Mouse (Mus musculus) embryonic stem cell, embryonic (primary cell): Measurements from ENCODE around the gene 4430402I18Rik.
"Not testable (repeated sequence)": the region's sequence is repeated elsewhere in the genome, so short reads cannot be mapped to it uniquely, and the experiment has no call there.

Source experiments
- CTCF ChIA-PET, 4 experiments: fragments of 300-600 bp in 2 of 4; fragments of 350-600 bp in 2 of 4; sonication (Branson Sonifier 250); formaldehyde crosslinking; loops; one replicate each; lab custom pipeline; 2022; ENCODE audit warnings: inconsistent platforms in 2 of 4; lab: Charles Lee
- POLR2A ChIA-PET, 4 experiments: fragments of 300-600 bp in 2 of 4; fragments of 350-600 bp in 2 of 4; sonication (Branson Sonifier 250); formaldehyde crosslinking; loops; one replicate each; lab custom pipeline; 2022; ENCODE audit warnings: antibody characterized with exemption in 4 of 4, inconsistent platforms in 1 of 4; lab: Charles Lee

Gene 4430402I18Rik

DNA sequence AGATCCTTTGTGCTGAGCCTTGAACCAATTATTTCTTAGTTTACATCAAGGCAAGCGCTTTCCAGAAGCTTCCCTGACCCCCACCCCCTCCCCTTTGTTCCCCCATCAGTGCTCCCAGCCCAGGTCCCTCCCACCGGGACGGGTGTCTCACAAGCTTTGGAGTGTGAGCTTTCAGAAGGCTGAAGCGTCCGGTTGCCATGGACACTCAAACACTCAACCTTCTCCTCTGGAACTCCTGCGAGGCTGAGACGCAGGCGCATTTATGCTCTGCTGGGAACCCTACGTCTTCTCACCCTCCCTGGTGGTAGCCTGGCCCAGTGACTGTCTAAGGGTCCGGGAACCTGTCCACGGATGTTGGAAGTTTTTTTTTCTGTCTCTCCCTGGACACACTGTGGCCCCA, at the start of gene 4430402I18Rik:
Gene 4430402I18Rik (minus strand): TSS at position 149 of the 400 bp plus-strand sequence.
- POLR2A ChIA-PET, result interaction anchor here in 3 of 4 experiments (0.6 to 1.5 kb wide), 10 partner anchors 11 to 839 kb away, joined by 3 to 9 read pairs (median 4); partner anchors contain the start of genes Cdc37l1 (in 1 of the 3) and Rcl1 (in 1 of the 3)
- CTCF ChIA-PET, result interaction anchor here in 3 of 4 experiments (0.6 to 1.0 kb wide), 5 partner anchors 22 to 534 kb away, joined by 3 to 4 read pairs (median 4); no protein-coding TSS in a partner anchor

DNA sequence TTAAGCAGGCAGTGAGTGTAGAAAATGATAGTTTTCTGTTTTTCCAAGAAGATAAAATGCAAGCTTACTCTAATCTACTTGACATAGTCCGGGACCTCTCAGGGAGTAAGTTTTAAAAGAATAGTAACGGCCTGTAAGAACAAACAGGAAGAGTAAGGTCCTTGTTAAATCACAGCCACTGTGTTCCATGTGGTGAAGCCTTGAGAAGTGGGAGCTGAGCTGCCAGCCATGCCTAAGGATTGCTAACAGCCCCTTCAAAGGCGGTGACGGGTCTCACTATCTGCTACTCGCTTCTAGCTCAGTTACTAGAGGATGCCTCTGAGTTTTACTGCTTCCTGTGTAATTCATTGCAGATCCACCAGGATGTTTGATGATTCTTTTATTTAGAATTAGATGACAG, 49.2 kb upstream of the 4430402I18Rik start:
- POLR2A ChIA-PET, result interaction anchor here in 2 of 4 experiments (0.7 to 4.5 kb wide), 11 partner anchors 8 to 247 kb away, joined by 3 to 37 read pairs (median 3); partner anchors contain the start of gene Cdc37l1 (in 2 of the 2)

DNA sequence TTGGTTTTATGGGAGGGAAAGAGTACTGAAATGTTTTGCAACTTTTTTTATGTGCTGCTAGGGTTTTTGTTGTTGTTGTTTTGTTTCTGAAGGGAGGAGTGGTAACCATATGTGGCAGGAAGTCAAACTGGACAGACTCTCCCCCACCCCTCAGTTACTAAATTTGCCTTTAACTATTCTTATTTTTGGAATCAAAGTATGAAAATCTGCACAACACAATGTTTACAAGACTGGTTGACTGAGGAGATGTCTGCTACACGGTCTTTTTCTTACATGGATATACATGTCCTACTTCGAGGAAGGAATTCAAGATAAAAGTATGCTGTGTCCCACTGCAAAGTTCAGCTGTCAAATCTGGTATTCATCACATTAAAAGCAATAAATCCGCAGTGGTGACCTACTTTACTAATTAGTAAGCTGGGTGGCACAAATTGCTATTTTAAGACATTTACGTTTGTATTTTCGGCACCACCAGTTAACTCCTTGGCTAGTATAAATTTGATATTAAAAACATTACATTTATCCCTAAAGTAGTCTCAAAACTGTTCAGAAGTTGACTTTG, 48.7 kb upstream of the 4430402I18Rik start:
- ChIA-PET POLR2A (interaction anchor here in 2 of 4 experiments (0.7 to 4.5 kb wide), 10 partner anchors 8 to 248 kb away, joined by 3 to 37 read pairs (median 4); partner anchors contain the start of gene Cdc37l1 (in 2 of the 2)), CTCF (interaction anchor here in 1 of 4 experiments (0.6 kb wide), 1 partner anchor 189 kb away, joined by 3 read pairs; no protein-coding TSS in a partner anchor)

More for the DNA sequence above, 49.2 kb upstream of the 4430402I18Rik start:
- CTCF ChIA-PET, result interaction anchor here in 1 of 4 experiments (0.6 kb wide), 1 partner anchor 190 kb away, joined by 3 read pairs; no protein-coding TSS in a partner anchor

DNA sequence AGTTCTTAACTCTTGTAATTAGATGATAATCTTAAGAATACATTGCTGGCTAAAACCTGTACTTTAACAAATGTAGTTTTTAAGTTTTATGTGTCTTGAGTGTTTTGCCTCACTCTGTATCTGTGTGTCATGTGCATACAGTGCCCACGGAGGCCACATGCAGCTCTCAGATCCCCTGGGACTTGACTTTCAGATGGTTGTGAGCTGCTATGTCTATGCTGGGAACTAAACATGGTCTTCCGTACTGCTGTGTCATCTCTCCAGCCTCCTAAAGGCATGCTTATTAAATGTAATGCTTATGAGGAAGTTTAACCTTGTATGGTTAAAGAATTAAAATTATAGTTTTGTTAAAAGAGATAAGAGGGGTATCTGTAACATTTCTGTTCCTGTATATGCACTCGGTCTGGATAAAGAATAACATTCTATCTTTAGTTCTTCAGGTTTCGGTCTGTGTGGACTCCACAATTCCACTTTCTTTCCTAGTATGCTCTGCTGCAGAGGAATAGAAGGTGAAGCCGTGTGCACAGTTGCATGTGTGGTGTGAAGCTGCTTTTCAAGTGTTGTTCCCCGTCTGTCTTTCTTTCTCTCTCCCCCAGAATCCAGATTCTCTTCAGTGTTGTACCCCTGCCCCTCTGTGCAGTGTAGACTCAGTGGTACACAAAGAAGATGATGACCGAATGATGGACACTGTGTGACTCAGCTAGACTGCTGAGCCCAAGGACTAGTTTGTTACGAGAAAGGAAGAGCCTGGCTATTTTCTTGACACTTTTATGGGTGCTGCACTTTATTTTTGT, 48.0 kb upstream of the 4430402I18Rik start:
- POLR2A ChIA-PET, result interaction anchor here in 2 of 4 experiments (1.1 to 4.4 kb wide), 4 partner anchors 8 to 13 kb away, joined by 3 to 33 read pairs (median 8); no protein-coding TSS in a partner anchor

DNA sequence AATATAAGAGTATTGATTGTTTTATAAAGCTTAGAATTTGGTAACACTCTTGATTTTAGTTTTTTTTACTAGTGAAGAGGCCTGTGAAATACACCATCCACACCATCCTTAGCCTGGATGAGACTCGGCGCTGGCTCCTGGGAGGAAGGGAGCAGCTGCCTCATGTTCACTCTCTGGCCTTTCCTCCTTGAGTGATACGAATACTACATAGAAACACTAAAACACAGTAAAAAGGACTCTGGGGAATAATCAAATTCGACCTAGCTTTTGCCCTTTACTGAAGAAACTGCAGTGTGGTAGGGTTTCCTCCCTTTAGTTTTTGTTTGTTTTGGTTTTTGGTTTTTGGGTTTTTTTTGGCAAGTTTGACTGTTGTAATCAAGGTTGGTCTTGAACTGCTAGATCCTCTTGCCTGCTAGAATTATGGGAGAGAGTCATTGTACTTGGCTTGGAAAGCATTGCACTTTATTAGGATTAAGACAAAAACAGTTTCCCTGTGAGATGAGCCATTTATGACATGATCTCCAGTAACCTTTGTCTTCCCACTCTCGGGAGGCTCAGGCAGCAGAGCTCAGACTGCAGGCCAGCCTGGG, 47.0 kb upstream of the 4430402I18Rik start:
- ChIA-PET CTCF (no interaction called here), POLR2A (interaction anchor here in 3 of 4 experiments (0.5 to 1.8 kb wide), 10 partner anchors 9 to 278 kb away, joined by 3 to 8 read pairs (median 3); partner anchors contain the start of gene 4430402I18Rik (in 1 of the 3))

More for the DNA sequence above, 48.0 kb upstream of the 4430402I18Rik start:
- CTCF ChIA-PET, result no interaction called here

DNA sequence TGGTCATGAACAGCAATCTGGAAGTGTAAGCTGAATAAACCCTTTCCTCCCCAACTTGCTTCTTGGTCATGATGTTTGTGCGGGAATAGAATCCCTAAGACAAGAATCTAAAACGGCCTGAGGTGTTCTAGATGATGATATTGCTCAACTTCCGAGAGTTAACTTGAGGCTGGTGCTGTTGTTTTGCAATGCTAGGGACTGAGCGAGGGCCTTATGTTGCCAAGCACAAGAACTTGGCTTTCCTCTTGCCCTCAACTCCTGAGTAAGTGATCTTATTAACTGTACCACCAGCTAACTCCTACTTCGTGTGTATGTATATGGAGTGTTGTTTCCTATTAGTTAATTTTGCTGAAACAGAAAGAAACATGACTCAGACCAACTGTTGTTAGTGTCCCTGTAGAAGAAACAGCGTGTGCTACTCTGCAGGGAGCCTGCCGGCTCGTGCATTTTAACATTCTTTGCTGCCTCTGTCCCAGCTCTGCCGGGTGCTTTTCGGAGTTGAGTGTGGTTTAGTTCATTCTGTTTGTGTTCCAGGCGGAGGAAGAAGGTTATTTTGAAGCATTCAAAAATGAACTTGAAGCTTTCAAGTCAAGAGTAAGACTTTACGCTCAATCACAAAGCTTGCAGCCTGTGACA, 43.9 kb upstream of the 4430402I18Rik start:
- CTCF ChIA-PET, result interaction anchor here in 1 of 4 experiments (0.5 to 1.7 kb wide), 3 partner anchors 9 to 344 kb away, joined by 3 read pairs; no protein-coding TSS in a partner anchor

DNA sequence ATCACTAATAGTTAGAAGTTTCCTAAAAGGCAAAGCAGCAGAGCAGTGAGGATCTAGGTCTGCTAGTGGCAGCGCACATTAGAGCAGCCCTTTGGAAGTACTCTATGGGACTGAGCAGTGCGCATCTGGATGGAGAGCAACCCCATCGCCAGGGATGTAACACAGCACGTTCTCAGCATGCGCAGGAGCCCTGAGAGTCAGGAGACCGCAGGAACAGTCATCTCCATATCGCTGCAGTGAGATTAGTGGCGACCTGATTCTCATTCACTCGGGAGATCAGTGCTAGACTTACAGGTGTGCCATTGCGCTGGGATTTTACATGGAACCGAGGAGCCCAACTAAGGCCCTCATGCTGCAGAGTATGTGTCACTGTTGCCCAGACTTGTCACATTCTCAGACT, 41.4 kb upstream of the 4430402I18Rik start:
- ChIA-PET POLR2A (interaction anchor here (0.6 to 9.3 kb wide), 32 partner anchors 8 to 359 kb away, joined by 3 to 234 read pairs (median 7); partner anchors contain the start of genes Cdc37l1 (in 4 of the 4) and Ak3 (in 1 of the 4)), CTCF (interaction anchor here in 1 of 4 experiments (0.7 kb wide), 1 partner anchor 249 kb away, joined by 3 read pairs; no protein-coding TSS in a partner anchor)

More for the DNA sequence above, 43.9 kb upstream of the 4430402I18Rik start:
- POLR2A ChIA-PET, result interaction anchor here in 2 of 4 experiments (0.6 to 9.3 kb wide), 9 partner anchors 8 to 174 kb away, joined by 3 to 234 read pairs (median 6); partner anchors contain the start of gene Cdc37l1 (in 2 of the 2)

DNA sequence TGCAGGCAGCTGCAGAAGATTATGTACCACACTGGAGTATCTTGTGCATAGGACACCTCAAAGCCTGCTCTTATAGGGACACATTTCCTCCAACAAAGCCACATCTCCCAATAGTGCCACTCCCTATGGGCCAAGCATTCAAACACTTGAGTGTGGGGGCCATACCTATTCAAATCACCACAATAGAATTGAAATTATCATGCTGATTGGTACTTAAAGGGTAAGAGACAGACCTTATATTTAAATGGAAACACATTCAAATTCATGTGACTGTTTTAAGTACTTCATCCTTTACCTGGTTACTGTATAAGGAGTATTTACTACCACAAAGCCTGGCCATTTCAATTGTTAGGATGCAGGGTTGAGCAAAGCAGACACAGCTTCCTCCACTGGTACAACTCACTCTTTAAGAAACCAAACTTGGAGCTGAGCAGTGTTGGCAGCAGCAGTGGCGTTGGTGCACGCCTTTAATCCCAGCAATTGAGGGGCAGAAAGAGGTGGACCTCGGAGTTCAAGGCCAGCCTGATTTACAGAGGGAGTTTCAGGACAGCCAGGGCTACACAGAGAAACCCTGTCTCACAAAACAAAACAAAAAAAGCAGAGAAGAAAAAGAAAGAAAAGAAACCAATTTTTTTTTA, 40.6 kb upstream of the 4430402I18Rik start:
- POLR2A ChIA-PET, result interaction anchor here (0.5 to 9.3 kb wide), 49 partner anchors 8 to 799 kb away, joined by 3 to 234 read pairs (median 4); partner anchors contain the start of genes Cdc37l1 (in 4 of the 4), Ak3 (in 2 of the 4) and Rcl1 (in 1 of the 4)
- CTCF ChIA-PET, result interaction anchor here in 1 of 4 experiments (0.7 kb wide), 1 partner anchor 248 kb away, joined by 3 read pairs; no protein-coding TSS in a partner anchor

DNA sequence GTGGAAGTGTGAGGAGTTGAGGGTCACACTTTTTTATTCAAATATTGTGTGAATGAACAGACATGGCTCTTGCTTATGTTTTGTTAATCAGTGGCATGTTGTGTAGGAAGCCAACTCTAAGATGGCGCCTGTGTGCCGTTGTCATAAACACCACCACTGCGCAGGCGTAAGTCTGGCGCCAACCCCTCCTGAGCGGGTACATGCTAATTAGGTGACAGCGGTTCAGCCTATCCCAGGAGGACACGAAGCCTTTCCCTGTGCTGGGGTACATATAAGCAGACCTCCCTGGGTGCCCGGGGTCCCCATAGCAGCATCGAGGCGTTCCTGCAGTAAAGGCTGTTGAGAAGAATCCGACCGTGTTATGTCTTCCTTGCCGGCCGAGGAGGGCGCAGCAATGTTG, 32.7 kb upstream of the 4430402I18Rik start:
- CTCF ChIA-PET, result not testable (repeated sequence)
- POLR2A ChIA-PET, result interaction anchor here in 2 of 4 experiments (0.5 to 4.6 kb wide), 11 partner anchors 8 to 988 kb away, joined by 3 to 42 read pairs (median 4); partner anchors contain the start of genes Cdc37l1 (in 2 of the 2) and Ak3 (in 1 of the 2)

DNA sequence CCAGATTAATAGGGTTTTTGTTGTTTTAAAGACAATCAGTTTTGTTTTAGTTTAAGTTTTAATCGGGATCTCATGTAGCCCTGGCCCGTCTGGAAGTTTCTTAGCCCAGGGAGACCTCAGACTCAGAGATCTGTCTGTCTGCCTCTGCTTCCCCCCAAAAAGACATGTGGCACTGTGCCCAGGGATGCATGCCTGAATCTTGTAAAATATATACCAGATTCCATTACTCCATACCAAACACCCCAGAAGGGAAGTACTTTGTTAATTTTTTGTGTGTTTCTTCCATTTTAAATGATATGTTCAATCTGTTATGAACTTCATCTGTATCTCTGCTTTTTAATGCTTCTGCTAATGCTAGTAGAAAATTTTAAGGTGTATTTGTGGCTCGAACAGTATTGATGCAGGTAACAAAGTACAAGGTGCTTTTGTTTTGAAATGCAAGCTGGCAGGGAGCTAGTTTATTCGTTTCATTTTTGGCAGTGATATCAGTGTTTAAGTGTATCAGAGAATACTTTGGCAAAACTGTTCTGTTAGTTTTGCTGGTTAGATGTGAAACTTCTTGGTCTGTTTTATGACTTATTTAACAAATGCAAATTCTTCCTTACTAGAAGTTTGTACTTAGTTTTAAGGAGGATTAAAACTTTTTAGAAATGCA, 30.5 kb upstream of the 4430402I18Rik start:
- POLR2A ChIA-PET, result interaction anchor here in 2 of 4 experiments (1.0 to 14.4 kb wide), 4 partner anchors 9 to 103 kb away, joined by 3 to 234 read pairs (median 4); partner anchors contain the start of genes Cdc37l1 (in 1 of the 2) and Rcl1 (in 1 of the 2)
- CTCF ChIA-PET, result no interaction called here

DNA sequence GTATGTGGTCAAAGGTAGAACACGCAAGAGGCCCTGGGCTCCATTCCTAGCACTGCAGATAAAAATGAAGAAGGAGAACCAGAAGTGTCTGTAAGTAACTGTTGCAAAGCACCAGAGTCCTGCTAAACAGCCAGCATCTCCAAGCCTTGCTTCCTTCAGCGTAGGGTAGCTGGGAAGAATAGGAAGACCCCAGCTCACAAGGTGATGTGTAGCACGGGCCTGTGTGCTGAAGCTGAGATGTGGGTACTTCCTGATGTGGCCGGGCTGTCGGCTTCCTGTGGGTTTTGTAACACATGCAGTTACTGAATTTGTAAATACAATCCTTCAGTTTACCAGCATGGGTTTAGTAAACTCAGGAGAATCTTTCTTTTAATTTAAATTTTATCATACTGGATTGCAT, 27.8 kb upstream of the 4430402I18Rik start:
- POLR2A ChIA-PET, result interaction anchor here (0.8 to 14.4 kb wide), 8 partner anchors 9 to 52 kb away, joined by 3 to 234 read pairs (median 6); partner anchors contain the start of gene Ak3 (in 1 of the 4)
- CTCF ChIA-PET, result no interaction called here

DNA sequence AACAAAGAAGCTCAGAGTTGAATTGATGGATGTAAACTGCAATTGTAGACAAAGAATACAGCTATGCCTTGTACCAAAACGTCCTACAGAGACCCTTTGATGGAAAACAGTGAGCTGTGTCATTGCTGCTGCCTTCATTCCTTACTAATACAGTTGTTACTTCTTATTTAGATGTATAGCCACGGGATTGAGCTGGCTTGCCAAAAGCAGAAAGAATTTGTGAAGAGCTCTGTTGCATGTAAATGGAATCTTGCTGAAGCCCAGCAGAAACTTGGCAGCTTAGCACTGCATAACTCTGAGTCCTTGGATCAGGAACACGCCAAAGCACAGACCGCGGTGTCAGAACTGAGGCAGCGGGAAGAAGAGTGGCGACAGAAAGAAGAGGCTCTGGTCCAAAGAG, 27.3 kb upstream of the 4430402I18Rik start:
- ChIA-PET POLR2A (interaction anchor here in 3 of 4 experiments (0.8 to 14.4 kb wide), 7 partner anchors 10 to 53 kb away, joined by 4 to 234 read pairs (median 6); partner anchors contain the start of gene Ak3 (in 1 of the 3)), CTCF (interaction anchor here in 2 of 4 experiments (0.5 to 0.6 kb wide), 2 partner anchors 758 to 813 kb away, joined by 3 read pairs; no protein-coding TSS in a partner anchor)

DNA sequence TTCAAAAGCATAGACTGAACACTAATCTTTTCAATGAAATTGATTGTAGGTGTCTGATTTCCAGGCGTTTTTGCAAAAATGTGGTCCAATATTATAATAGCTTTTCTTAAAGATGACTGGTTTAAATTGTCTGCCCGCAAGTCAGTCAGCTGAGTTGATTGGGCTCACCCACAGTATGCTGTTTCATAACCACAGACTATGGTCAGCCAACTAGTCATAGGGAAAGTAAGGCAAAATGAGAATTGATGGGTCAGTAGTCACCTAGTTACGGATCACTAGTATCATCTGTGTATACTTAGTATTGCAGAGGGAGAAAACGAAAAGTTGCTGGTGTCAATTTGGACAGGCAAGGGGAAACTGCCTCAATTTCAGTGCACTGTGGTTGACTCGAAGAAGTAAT, 23.8 kb upstream of the 4430402I18Rik start:
- POLR2A ChIA-PET, result interaction anchor here (0.6 to 14.4 kb wide), 27 partner anchors 10 to 158 kb away, joined by 3 to 234 read pairs (median 9); partner anchors contain the start of genes 4430402I18Rik (in 2 of the 4), Plpp6 (in 1 of the 4) and Rcl1 (in 1 of the 4)
- CTCF ChIA-PET, result interaction anchor here in 1 of 4 experiments (0.9 kb wide), 1 partner anchor 364 kb away, joined by 3 read pairs; no protein-coding TSS in a partner anchor

DNA sequence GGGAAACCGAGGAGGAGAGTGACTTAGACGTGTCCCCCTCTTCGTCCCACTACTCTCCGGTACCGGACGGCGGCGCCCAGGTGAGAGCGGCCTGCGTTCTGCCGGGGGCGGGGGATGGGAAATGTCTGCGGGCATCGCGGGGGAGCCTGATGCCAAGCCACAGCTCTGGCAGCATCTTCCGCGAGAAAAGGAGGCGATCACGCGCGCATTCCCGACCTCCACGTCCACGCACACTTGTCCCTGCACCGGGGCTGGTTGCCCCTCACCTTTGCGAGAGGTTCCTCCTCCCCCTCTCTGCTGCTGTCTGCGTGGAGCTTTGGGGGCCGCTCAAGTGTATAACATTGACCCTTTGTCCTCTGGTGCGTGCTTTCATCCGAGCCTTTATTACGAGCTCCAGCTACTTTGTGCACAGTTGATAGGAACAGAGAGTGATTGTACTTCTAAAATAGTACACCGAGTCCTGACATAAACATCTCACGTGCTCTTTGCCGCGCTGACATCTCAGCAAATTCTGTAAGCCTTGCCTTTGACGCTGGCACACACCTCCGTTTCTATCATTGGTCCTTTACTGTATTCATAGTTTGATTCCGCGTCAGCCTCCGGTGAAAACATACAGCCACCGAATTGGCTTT, 23.1 kb upstream of the 4430402I18Rik start:
- ChIA-PET POLR2A (interaction anchor here (0.5 to 14.4 kb wide), 43 partner anchors 9 to 511 kb away, joined by 3 to 234 read pairs (median 6); partner anchors contain the start of genes 4430402I18Rik (in 2 of the 4), Ak3 (in 2 of the 4), Rcl1 (in 2 of the 4) and Plpp6 (in 1 of the 4)), CTCF (interaction anchor here in 2 of 4 experiments (0.9 to 1.1 kb wide), 2 partner anchors 27 to 365 kb away, joined by 3 read pairs; partner anchors contain the start of gene Plpp6 (in 1 of the 2))

DNA sequence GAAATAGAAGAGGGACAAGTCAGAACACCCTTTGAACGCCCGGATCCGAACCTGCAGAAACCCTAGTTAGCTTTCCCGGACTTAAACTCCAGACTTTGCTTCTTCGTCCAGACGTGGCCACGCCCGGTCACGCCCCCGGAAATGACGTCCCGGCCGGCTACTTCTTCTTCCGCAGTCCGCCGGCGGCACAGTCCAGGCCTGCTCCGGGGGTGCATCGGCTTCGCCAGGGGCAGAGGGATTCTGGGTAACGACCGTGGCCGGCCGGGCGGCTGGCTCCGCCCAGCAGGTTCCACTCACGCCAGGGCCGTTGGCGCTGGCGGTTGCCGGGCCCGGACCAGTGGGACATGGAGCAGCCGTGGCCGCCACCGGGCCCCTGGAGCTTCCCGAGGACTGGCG, 22.6 kb upstream of the 4430402I18Rik start, which contains the start of gene Cdc37l1:
Gene Cdc37l1 (plus strand): TSS at position 159 of the 396 bp plus-strand sequence.
- ChIA-PET CTCF (interaction anchor here in 3 of 4 experiments (0.6 to 1.1 kb wide), 5 partner anchors 16 to 365 kb away, joined by 3 to 4 read pairs (median 3); partner anchors contain the start of gene Plpp6 (in 1 of the 3)), POLR2A (interaction anchor here (0.5 to 14.4 kb wide), 58 partner anchors 8 to 1163 kb away, joined by 3 to 234 read pairs (median 5); partner anchors contain the start of genes Ak3 (in 2 of the 4), Plpp6 (in 2 of the 4), Rcl1 (in 2 of the 4) and 4430402I18Rik (in 1 of the 4))
